Mouse (Mus musculus) stomach, embryonic 16.5 days (tissue): ENCODE measurements around the gene Wdr38. TPM values are rescaled to one million over a fixed set of nuclear protein-coding genes. Genes with fewer than 3 reads are reported as not detected.
A peak's percentile ranks its signal among the peaks of the same experiment; 100 is the strongest.

Source experiments
- ATAC-seq: fragments of 200-750 bp; cut with Nextera tagmentation; 2 replicates; pipeline ENCODE4 v1.8.0; 2017; ENCODE audit warnings: moderate number of reproducible peaks, moderate TSS enrichment; ENCODE audit not compliant: insufficient read depth, low FRiP score
- H3K27ac ChIP-seq: fragments of 300-500 bp; sonication (generic); 2 replicates; pipeline ENCODE4 v1.5.1; 2014; ENCODE audit warnings: low read length
- H3K27me3 ChIP-seq: fragments of 300-500 bp; sonication (generic); 2 replicates; pipeline ENCODE4 v1.6.1; 2014; ENCODE audit warnings: low read length, control low read depth, mixed read lengths; ENCODE audit not compliant: control insufficient read depth, insufficient read depth
- H3K36me3 ChIP-seq: fragments of 300-500 bp; sonication (generic); 2 replicates; pipeline ENCODE4 v1.6.1; 2014; ENCODE audit warnings: low read length; ENCODE audit not compliant: control insufficient read depth, insufficient read depth
- H3K4me1 ChIP-seq: fragments of 300-500 bp; sonication (generic); 2 replicates; pipeline ENCODE4 v1.6.1; 2014; ENCODE audit warnings: low read length, control low read depth, mixed read lengths; ENCODE audit not compliant: control insufficient read depth, insufficient read depth
- H3K4me2 ChIP-seq: fragments of 300-500 bp; sonication (generic); 2 replicates; pipeline ENCODE4 v1.6.1; 2014; ENCODE audit warnings: low read depth, low read length, mixed read lengths
- H3K4me3 ChIP-seq: fragments of 300-500 bp; sonication (generic); replicated peaks from 2 replicates; pipeline ENCODE4 v1.5.1; 2014; ENCODE audit warnings: mild to moderate bottlenecking, low read length
- H3K9ac ChIP-seq: fragments of 300-500 bp; sonication (generic); 2 replicates; pipeline ENCODE4 v1.6.1; 2014; ENCODE audit warnings: low read length
- H3K9me3 ChIP-seq: fragments of 300-500 bp; sonication (generic); replicated peaks from 2 replicates; pipeline ENCODE4 v1.6.1; 2016; ENCODE audit warnings: low read length, control low read depth; ENCODE audit not compliant: control insufficient read depth
- WGBS: fragments of 180-500 bp; shearing (Covaris S2); extraction: QIAGEN DNeasy Blood & Tissue Kit; methylation state at CpG from one replicate; pipeline ENCODE4 v1.1.7; 2014; 5-methylcytosine and 5-hydroxymethylcytosine counted together
- polyA plus RNA-seq: library from polyadenylated mRNA; unstranded; fragments of >200 nt; fragmentation: Nextera tagmentation; extraction: Ambion mirVana; gene quantifications from 2 replicates; pipeline ENCODE4 v1.2.1, GENCODE M21; 2015

Wdr38 gene
- polyA plus RNA-seq, 1 experiment from 2014 or later: 1.7 TPM

- Histone ChIP-seq H3K27me3 (no peaks in the 10 kb centered on the region), H3K4me2 (no peak overlapping the region), H3K9me3 (no peaks in the 10 kb centered on the region), H3K9ac (no peak overlapping the region; the same call in 1 of the 2 replicates), H3K4me1 (peaks cover 15% of the 10 kb centered on the region), H3K36me3 (no peaks in the 10 kb centered on the region), H3K4me3 (no peak overlapping the region), H3K27ac (peak overlapping the region; percentile 79)
- 68% methylated on average over 6 of the region's 6 CpGs for WGBS
- no peak for ATAC-seq
Measured at GRCm38 (mm10) chr2:38987803-38988510, 9.3 kb upstream of the Wdr38 start.

GRCm38 (mm10) chr2:38988929-38989328 lies 8.3 kb upstream of the Wdr38 start:
- ATAC-seq: no peak
- Histone ChIP-seq H3K9ac (no peak overlapping the region), H3K4me1 (peaks cover 15% of the 10 kb centered on the region), H3K4me3 (no peak overlapping the region), H3K36me3 (no peaks in the 10 kb centered on the region), H3K9me3 (no peaks in the 10 kb centered on the region), H3K4me2 (no peak overlapping the region), H3K27me3 (no peaks in the 10 kb centered on the region), H3K27ac (no peak overlapping the region)
- WGBS: 89% methylated on average over 2 of the region's 2 CpGs

- no peaks in the 10 kb centered on the region for H3K27me3 ChIP-seq
- peak overlapping the region; percentile 42; the same call in 1 of the 2 replicates for H3K27ac ChIP-seq
- H3K9me3 ChIP-seq: no peaks in the 10 kb centered on the region
- H3K4me2 ChIP-seq: no peak overlapping the region
- no peaks in the 10 kb centered on the region for H3K36me3 ChIP-seq
- peaks cover 15% of the 10 kb centered on the region for H3K4me1 ChIP-seq
- H3K4me3 ChIP-seq: no peak overlapping the region
- WGBS: 48% methylated on average over 4 of the region's 4 CpGs
- peak; percentile 22; the same call in 1 of the 2 replicates for ATAC-seq
- H3K9ac ChIP-seq: no peak overlapping the region
Measured at GRCm38 (mm10) chr2:38992004-38992403, 5.3 kb upstream of the Wdr38 start.

GRCm38 (mm10) chr2:38992452-38992851 lies 4.8 kb upstream of the Wdr38 start:
- no peak overlapping the region for H3K4me2 ChIP-seq
- no peak for ATAC-seq
- peaks cover 13% of the 10 kb centered on the region for H3K4me1 ChIP-seq
- no peak overlapping the region for H3K4me3 ChIP-seq
- H3K9ac ChIP-seq: no peak overlapping the region
- H3K36me3 ChIP-seq: no peaks in the 10 kb centered on the region
- H3K27ac ChIP-seq: peak overlapping the region; percentile 42; the same call in 1 of the 2 replicates
- no peaks in the 10 kb centered on the region for H3K27me3 ChIP-seq
- 31% methylated on average over 4 of the region's 4 CpGs for WGBS
- no peaks in the 10 kb centered on the region for H3K9me3 ChIP-seq

- Histone ChIP-seq H3K27ac (no peak overlapping the region; the same call in 1 of the 2 replicates), H3K4me3 (no peak overlapping the region), H3K9me3 (no peaks in the 10 kb centered on the region), H3K27me3 (no peaks in the 10 kb centered on the region), H3K36me3 (peaks cover 24% of the 10 kb centered on the region), H3K9ac (no peak overlapping the region), H3K4me2 (no peak overlapping the region), H3K4me1 (peaks cover 25% of the 10 kb centered on the region)
- WGBS: 40% methylated on average over 4 of the region's 4 CpGs
- no peak for ATAC-seq
Measured at GRCm38 (mm10) chr2:38999381-38999780, 2.1 kb downstream of the Wdr38 start.

- H3K36me3 ChIP-seq: peaks cover 24% of the 10 kb centered on the region
- no peak overlapping the region for H3K9ac ChIP-seq
- H3K4me2 ChIP-seq: no peak overlapping the region
- H3K27me3 ChIP-seq: no peaks in the 10 kb centered on the region
- no peak overlapping the region for H3K27ac ChIP-seq
- 62% methylated on average over 8 of the region's 8 CpGs for WGBS
- peaks cover 25% of the 10 kb centered on the region for H3K4me1 ChIP-seq
- no peaks in the 10 kb centered on the region for H3K9me3 ChIP-seq
- no peak for ATAC-seq
- no peak overlapping the region for H3K4me3 ChIP-seq
Measured at GRCm38 (mm10) chr2:38999910-39000586, 2.8 kb downstream of the Wdr38 start.

- H3K4me3 ChIP-seq: no peak overlapping the region
- ATAC-seq: no peak
- H3K36me3 ChIP-seq: peaks cover 24% of the 10 kb centered on the region
- peaks cover 25% of the 10 kb centered on the region for H3K4me1 ChIP-seq
- no peak overlapping the region for H3K27ac ChIP-seq
- H3K27me3 ChIP-seq: no peaks in the 10 kb centered on the region
- H3K9ac ChIP-seq: no peak overlapping the region
- H3K9me3 ChIP-seq: no peaks in the 10 kb centered on the region
- H3K4me2 ChIP-seq: no peak overlapping the region
- WGBS: 78% methylated on average over 4 of the region's 4 CpGs
Measured at GRCm38 (mm10) chr2:39000587-39000919, 3.3 kb downstream of the Wdr38 start.

- no peaks in the 10 kb centered on the region for H3K9me3 ChIP-seq
- no peak overlapping the region for H3K4me2 ChIP-seq
- no peaks in the 10 kb centered on the region for H3K27me3 ChIP-seq
- peaks cover 31% of the 10 kb centered on the region for H3K4me1 ChIP-seq
- no peak overlapping the region for H3K9ac ChIP-seq
- 70% methylated on average over 3 of the region's 3 CpGs for WGBS
- no peak for ATAC-seq
- H3K36me3 ChIP-seq: peaks cover 24% of the 10 kb centered on the region
- H3K27ac ChIP-seq: no peak overlapping the region
- H3K4me3 ChIP-seq: no peak overlapping the region
Measured at GRCm38 (mm10) chr2:39001866-39002265, 4.6 kb downstream of the Wdr38 start.

GRCm38 (mm10) chr2:39003106-39003505 lies 5.8 kb downstream of the Wdr38 start:
- peaks cover 29% of the 10 kb centered on the region for H3K4me1 ChIP-seq
- no peak for ATAC-seq
- no peaks in the 10 kb centered on the region for H3K9me3 ChIP-seq
- no peak overlapping the region for H3K27ac ChIP-seq
- H3K27me3 ChIP-seq: no peaks in the 10 kb centered on the region
- H3K9ac ChIP-seq: peak overlapping the region; percentile 85
- peak overlapping the region; percentile 84 for H3K4me3 ChIP-seq
- peak overlapping the region; percentile 96 for H3K4me2 ChIP-seq
- H3K36me3 ChIP-seq: peaks cover 24% of the 10 kb centered on the region
- 53% methylated on average over 8 of the region's 8 CpGs for WGBS
